Mouse (Mus musculus) ES-E14 (cell line): ENCODE data around the gene Fgf18.

Experiments
- CHD2 ChIP-seq: IDR thresholded peaks from 2 replicates; pipeline ENCODE4 v1.6.1; 2014; ENCODE audit warnings: mild to moderate bottlenecking, low read depth, low read length, inconsistent platforms
- HCFC1 ChIP-seq: IDR thresholded peaks from 2 replicates; pipeline ENCODE4 v1.6.1; 2012; ENCODE audit warnings: low read length, inconsistent platforms, borderline replicate concordance; ENCODE audit not compliant: insufficient read depth
- MAFK ChIP-seq: IDR thresholded peaks from 2 replicates; pipeline ENCODE4 v1.6.1; 2014; ENCODE audit warnings: mild to moderate bottlenecking, low read depth, low read length, inconsistent platforms; ENCODE audit not compliant: insufficient read depth
- ZC3H11A ChIP-seq: IDR thresholded peaks from 2 replicates; pipeline ENCODE4 v1.6.1; 2012; ENCODE audit warnings: low read depth, mild to moderate bottlenecking, inconsistent platforms, low read length, borderline replicate concordance
- ZNF384 ChIP-seq: IDR thresholded peaks from 2 replicates; pipeline ENCODE4 v1.6.1; 2012; ENCODE audit warnings: low read depth, low read length, inconsistent platforms

DNA sequence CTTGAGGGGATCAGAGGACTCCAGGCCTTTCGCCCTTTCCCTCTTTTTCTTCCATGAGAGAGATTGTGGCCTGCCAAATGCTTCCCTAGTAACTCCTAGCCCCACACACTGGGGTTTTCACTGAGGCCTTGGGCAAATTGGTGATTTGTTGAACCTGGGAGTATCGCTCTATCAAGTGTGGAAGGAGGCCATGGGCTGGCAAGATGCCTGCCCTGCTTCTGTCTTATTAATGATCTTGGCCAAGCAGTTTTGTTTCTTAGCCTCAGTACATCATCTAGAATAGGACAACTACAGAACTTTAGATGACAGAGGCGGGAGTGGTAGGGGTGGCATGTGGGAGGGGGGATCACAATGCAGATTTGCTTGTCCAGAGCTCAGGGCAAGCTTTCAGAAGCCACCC, 31.4 kb downstream of the Fgf18 start:
- TF ChIP-seq ZC3H11A (no peak), ZNF384 (no peak), HCFC1 (no peak), MAFK (no peak), CHD2 (no peak)
